Mouse (Mus musculus) lung, embryonic 16.5 days (tissue): Measurements from ENCODE around the gene Cacnb1. TPM values are rescaled to one million over a fixed set of nuclear protein-coding genes. Genes with fewer than 3 reads are reported as not detected.

Experiments used
- ATAC-seq: fragments of 200-750 bp; cut with Nextera tagmentation; 2 replicates; pipeline ENCODE4 v1.8.0; 2017; ENCODE audit warnings: low read depth, mild to moderate bottlenecking, moderate library complexity
- H3K27ac ChIP-seq: fragments of 300-500 bp; sonication (generic); 2 replicates; pipeline ENCODE4 v1.5.1; 2014; ENCODE audit warnings: mild to moderate bottlenecking, control low read depth, low read length
- H3K27me3 ChIP-seq: fragments of 300-500 bp; sonication (generic); 2 replicates; pipeline ENCODE4 v1.6.1; 2014; ENCODE audit warnings: low read depth, low read length, mixed read lengths; ENCODE audit not compliant: control insufficient read depth, insufficient read depth
- H3K36me3 ChIP-seq: fragments of 300-500 bp; sonication (generic); 2 replicates; pipeline ENCODE4 v1.6.1; 2014; ENCODE audit warnings: low read length; ENCODE audit not compliant: control insufficient read depth, insufficient read depth
- H3K4me1 ChIP-seq: fragments of 300-500 bp; sonication (generic); replicated peaks from 2 replicates; pipeline ENCODE4 v1.6.1; 2014; ENCODE audit warnings: low read length, mixed read lengths; ENCODE audit not compliant: control insufficient read depth, insufficient read depth
- H3K4me2 ChIP-seq: fragments of 300-500 bp; sonication (generic); 2 replicates; pipeline ENCODE4 v1.6.1; 2014; ENCODE audit warnings: low read depth, low read length, control low read depth
- H3K4me3 ChIP-seq: fragments of 300-500 bp; sonication (generic); 2 replicates; pipeline ENCODE4 v1.5.1; 2014; ENCODE audit warnings: mild to moderate bottlenecking, low read length, control low read depth
- H3K9ac ChIP-seq: fragments of 300-500 bp; sonication (generic); 2 replicates; pipeline ENCODE4 v1.6.1; 2014; ENCODE audit warnings: low read length, control low read depth
- H3K9me3 ChIP-seq: fragments of 300-500 bp; sonication (generic); 2 replicates; pipeline ENCODE4 v1.6.1; 2016; ENCODE audit warnings: low read length; ENCODE audit not compliant: control insufficient read depth
- WGBS: fragments of 180-500 bp; shearing (Covaris S2); extraction: QIAGEN DNeasy Blood & Tissue Kit; methylation state at CpG from one replicate; pipeline ENCODE4 v1.1.7; 2014; 5-methylcytosine and 5-hydroxymethylcytosine counted together
- polyA plus RNA-seq: library from polyadenylated mRNA; unstranded; fragments of >200 nt; fragmentation: Nextera tagmentation; extraction: Ambion mirVana; gene quantifications from 2 replicates; pipeline ENCODE4 v1.2.1, GENCODE M21; 2015

The Cacnb1 gene
- polyA plus RNA-seq, 1 experiment from 2014 or later, result 6.4 TPM

- no peaks in the 10 kb centered on the region for H3K36me3 ChIP-seq
- no peak overlapping the region for H3K9ac ChIP-seq
- H3K4me2 ChIP-seq, result no peak overlapping the region
- H3K4me1 ChIP-seq, result peaks cover 22% of the 10 kb centered on the region
- WGBS, result 41% methylated on average over 7 of the region's 7 CpGs
- no peak overlapping the region for H3K4me3 ChIP-seq
- no peaks in the 10 kb centered on the region for H3K9me3 ChIP-seq
- H3K27ac ChIP-seq, result no peak overlapping the region
- H3K27me3 ChIP-seq, result peaks cover 6% of the 10 kb centered on the region
- no peak for ATAC-seq
These were observed 23.8 kb downstream of the Cacnb1 start for GRCm38 (mm10) chr11:97998898-97999608.

- Histone ChIP-seq H3K4me2 (no peak overlapping the region), H3K9me3 (no peaks in the 10 kb centered on the region), H3K4me3 (no peak overlapping the region), H3K36me3 (no peaks in the 10 kb centered on the region), H3K27me3 (peaks cover 6% of the 10 kb centered on the region), H3K27ac (no peak overlapping the region), H3K4me1 (peaks cover 14% of the 10 kb centered on the region), H3K9ac (no peak overlapping the region)
- ATAC-seq, result no peak
- WGBS, result 68% methylated on average over 11 of the region's 11 CpGs
These were observed 24.6 kb downstream of the Cacnb1 start for GRCm38 (mm10) chr11:97998074-97998793.

GRCm38 (mm10) chr11:97997387-97997960, 25.4 kb downstream of the Cacnb1 start:
- ATAC-seq, result no peak
- Histone ChIP-seq H3K9ac (no peak overlapping the region), H3K4me3 (no peak overlapping the region), H3K27ac (no peak overlapping the region), H3K9me3 (no peaks in the 10 kb centered on the region), H3K4me1 (peaks cover 8% of the 10 kb centered on the region), H3K4me2 (no peak overlapping the region), H3K36me3 (no peaks in the 10 kb centered on the region), H3K27me3 (peaks cover 6% of the 10 kb centered on the region)
- WGBS, result 68% methylated on average over 8 of the region's 8 CpGs

GRCm38 (mm10) chr11:97996691-97997090, 26.1 kb downstream of the Cacnb1 start:
- peaks cover 5% of the 10 kb centered on the region for H3K27me3 ChIP-seq
- H3K4me1 ChIP-seq, result peaks cover 8% of the 10 kb centered on the region
- no peak overlapping the region for H3K27ac ChIP-seq
- no peaks in the 10 kb centered on the region for H3K9me3 ChIP-seq
- H3K9ac ChIP-seq, result no peak overlapping the region
- 56% methylated on average over 1 of the region's 1 CpGs for WGBS
- H3K36me3 ChIP-seq, result no peaks in the 10 kb centered on the region
- H3K4me2 ChIP-seq, result no peak overlapping the region
- no peak for ATAC-seq
- H3K4me3 ChIP-seq, result no peak overlapping the region

- ATAC-seq, result peak; percentile 68
- Histone ChIP-seq H3K9me3 (no peaks in the 10 kb centered on the region), H3K27me3 (no peaks in the 10 kb centered on the region), H3K4me2 (peak within 1 kb of the TSS; percentile 89), H3K36me3 (no peaks in the 10 kb centered on the region), H3K4me1 (peaks cover 8% of the 10 kb centered on the region), H3K27ac (0 out of 2 replicates have a peak within 1 kb of the TSS, but pooled peaks have one; percentile 10), H3K4me3 (peak within 1 kb of the TSS; percentile 59), H3K9ac (peak within 1 kb of the TSS; percentile 63)
- WGBS, result under 1% methylated on average over 26 of the region's 26 CpGs
These were observed 27.1 kb downstream of the Cacnb1 start, which contains the start of gene Arl5c for GRCm38 (mm10) chr11:97995564-97996288. Gene Arl5c, minus strand, starts transcription at chr11:97996181.

GRCm38 (mm10) chr11:97994539-97995100, 28.2 kb downstream of the Cacnb1 start:
- peak overlapping the region; percentile 63 for H3K9ac ChIP-seq
- peak overlapping the region; percentile 89 for H3K4me2 ChIP-seq
- ATAC-seq, result peak; percentile 55
- H3K4me1 ChIP-seq, result peaks cover 13% of the 10 kb centered on the region
- WGBS, result 13% methylated on average over 13 of the region's 13 CpGs
- H3K4me3 ChIP-seq, result peak overlapping the region; percentile 59
- H3K9me3 ChIP-seq, result no peaks in the 10 kb centered on the region
- no peaks in the 10 kb centered on the region for H3K36me3 ChIP-seq
- H3K27me3 ChIP-seq, result no peaks in the 10 kb centered on the region
- no peak overlapping the region for H3K27ac ChIP-seq

GRCm38 (mm10) chr11:97988530-97989096, 34.2 kb downstream of the Cacnb1 start:
- Histone ChIP-seq H3K4me2 (peak overlapping the region; percentile 78), H3K36me3 (no peaks in the 10 kb centered on the region), H3K27me3 (peaks cover 23% of the 10 kb centered on the region), H3K4me1 (peaks cover 12% of the 10 kb centered on the region), H3K9ac (peak overlapping the region; percentile 76), H3K4me3 (peak overlapping the region; percentile 78), H3K9me3 (no peaks in the 10 kb centered on the region), H3K27ac (peak overlapping the region; percentile 90)
- WGBS, result under 1% methylated on average over 26 of the region's 26 CpGs
- ATAC-seq, result peak; percentile 85

GRCm38 (mm10) chr11:97987551-97988526, 35.0 kb downstream of the Cacnb1 start:
- peak overlapping the region; percentile 90 for H3K27ac ChIP-seq
- under 1% methylated on average over 42 of the region's 42 CpGs for WGBS
- no peaks in the 10 kb centered on the region for H3K36me3 ChIP-seq
- peak overlapping the region; percentile 76 for H3K9ac ChIP-seq
- H3K27me3 ChIP-seq, result peaks cover 23% of the 10 kb centered on the region
- peak; percentile 84 for ATAC-seq
- peaks cover 12% of the 10 kb centered on the region for H3K4me1 ChIP-seq
- peak overlapping the region; percentile 78 for H3K4me3 ChIP-seq
- H3K4me2 ChIP-seq, result peak overlapping the region; percentile 78
- H3K9me3 ChIP-seq, result no peaks in the 10 kb centered on the region
